Mouse (Mus musculus) midbrain, embryonic 13.5 days (tissue): ENCODE measurements around the gene Lsm14a. TPM values are rescaled to one million over a fixed set of nuclear protein-coding genes. Genes with fewer than 3 reads are reported as not detected.
A peak's percentile ranks its signal among the peaks of the same experiment; 100 is the strongest.

Experiments used
- ATAC-seq: fragments of 200-750 bp; cut with Nextera tagmentation; 2 replicates; pipeline ENCODE4 v1.8.0; 2017; ENCODE audit warnings: mild to moderate bottlenecking, moderate TSS enrichment, moderate library complexity
- H3K27ac ChIP-seq: fragments of 300-500 bp; sonication (generic); 2 replicates; pipeline ENCODE4 v1.5.1; 2015; ENCODE audit warnings: inconsistent platforms, mild to moderate bottlenecking, moderate library complexity
- H3K27me3 ChIP-seq: fragments of 300-500 bp; sonication (generic); 2 replicates; pipeline ENCODE4 v1.6.1; 2015; ENCODE audit warnings: mild to moderate bottlenecking, inconsistent platforms
- H3K36me3 ChIP-seq: fragments of 300-500 bp; sonication (generic); 2 replicates; pipeline ENCODE4 v1.6.1; 2015; ENCODE audit warnings: mild to moderate bottlenecking, inconsistent platforms
- H3K4me1 ChIP-seq: fragments of 300-500 bp; sonication (generic); replicated peaks from 2 replicates; pipeline ENCODE4 v1.6.1; 2015; ENCODE audit warnings: inconsistent platforms
- H3K4me2 ChIP-seq: fragments of 300-500 bp; sonication (generic); replicated peaks from 2 replicates; pipeline ENCODE4 v1.6.1; 2015; ENCODE audit warnings: moderate library complexity, mild to moderate bottlenecking, inconsistent platforms
- H3K4me3 ChIP-seq: fragments of 300-500 bp; sonication (generic); replicated peaks from 2 replicates; pipeline ENCODE4 v1.5.1; 2015; ENCODE audit warnings: mild to moderate bottlenecking, inconsistent platforms
- H3K9ac ChIP-seq: fragments of 300-500 bp; sonication (generic); replicated peaks from 2 replicates; pipeline ENCODE4 v1.6.1; 2015; ENCODE audit warnings: mild to moderate bottlenecking, inconsistent platforms
- H3K9me3 ChIP-seq: fragments of 300-500 bp; sonication (generic); 2 replicates; pipeline ENCODE4 v1.6.1; 2016; ENCODE audit warnings: mild to moderate bottlenecking, inconsistent platforms
- WGBS: fragments of 180-500 bp; shearing (Covaris S2); methylation state at CpG from one replicate; pipeline ENCODE4 v1.1.7; 2015; 5-methylcytosine and 5-hydroxymethylcytosine counted together
- polyA plus RNA-seq: library from polyadenylated mRNA; unstranded; fragments of >200 nt; fragmentation: Nextera tagmentation; extraction: Ambion mirVana; gene quantifications from 2 replicates; pipeline ENCODE4 v1.2.1, GENCODE M21; 2015

Gene Lsm14a
- 79.7 and 85.3 TPM in 2 replicates for polyA plus RNA-seq

DNA sequence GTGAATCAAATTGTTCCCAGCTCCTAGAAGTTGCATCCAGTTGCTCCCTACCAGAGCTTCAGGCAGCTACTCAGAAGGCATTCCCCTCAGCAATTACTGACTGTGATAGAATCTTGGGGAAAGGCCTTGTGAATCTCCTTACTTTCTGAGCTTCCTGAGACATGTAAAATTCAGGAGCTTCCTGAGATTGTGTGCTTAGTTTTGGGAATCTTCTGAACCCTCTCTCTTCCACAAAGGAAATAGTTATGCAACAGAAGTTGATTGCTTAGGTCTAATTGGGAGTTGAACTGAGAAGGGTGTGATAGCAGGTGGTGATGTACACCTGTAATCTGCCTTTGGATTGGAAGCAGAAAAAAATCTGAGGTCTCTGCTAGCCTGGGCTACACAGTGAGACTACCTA, at the start of gene Lsm14a:
Lsm14a (minus strand) TSS at position 101 of the 400 bp plus-strand sequence.
- H3K27me3 ChIP-seq, result no peaks in the 10 kb centered on the region
- H3K36me3 ChIP-seq, result no peaks in the 10 kb centered on the region
- no peak for ATAC-seq
- peaks cover 13% of the 10 kb centered on the region for H3K4me1 ChIP-seq
- no peak within 1 kb of the TSS for H3K4me3 ChIP-seq
- no peak within 1 kb of the TSS for H3K27ac ChIP-seq
- H3K4me2 ChIP-seq, result no peak within 1 kb of the TSS
- H3K9me3 ChIP-seq, result no peaks in the 10 kb centered on the region
- H3K9ac ChIP-seq, result no peak within 1 kb of the TSS

DNA sequence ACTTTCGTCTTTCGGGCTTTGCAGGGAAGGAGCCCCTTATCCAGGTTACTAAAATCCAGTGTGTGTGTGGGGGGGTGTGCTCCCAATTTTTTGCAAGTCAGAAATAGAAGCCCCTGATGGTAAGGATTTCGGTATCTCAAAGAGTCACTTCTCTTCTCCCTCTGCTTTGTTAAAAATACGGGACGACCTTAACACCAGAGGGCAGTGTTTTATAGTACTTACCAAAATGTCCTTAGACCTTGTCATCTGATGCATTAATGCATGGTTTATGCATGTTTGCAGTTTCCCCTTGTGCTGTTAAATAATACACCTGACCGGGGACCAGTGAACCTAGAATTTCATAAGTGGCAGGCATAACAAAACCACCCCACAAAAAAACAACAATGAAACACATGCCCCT, 45.8 kb upstream of the Lsm14a start:
- no peak overlapping the region for H3K4me3 ChIP-seq
- H3K27me3 ChIP-seq, result 0 out of 2 replicates have a peak, but pooled peaks cover 4% of the 10 kb centered on the region
- 38% methylated on average over 6 of the region's 6 CpGs for WGBS
- H3K4me1 ChIP-seq, result no peaks in the 10 kb centered on the region
- no peak for ATAC-seq
- no peaks in the 10 kb centered on the region for H3K36me3 ChIP-seq
- no peak overlapping the region for H3K4me2 ChIP-seq
- no peak overlapping the region for H3K9ac ChIP-seq
- no peak overlapping the region for H3K27ac ChIP-seq
- no peaks in the 10 kb centered on the region for H3K9me3 ChIP-seq

GRCm38 (mm10) chr7:34433597-34433996, 40.5 kb upstream of the Lsm14a start:
- no peaks in the 10 kb centered on the region for H3K9me3 ChIP-seq
- no peak overlapping the region for H3K4me3 ChIP-seq

GRCm38 (mm10) chr7:34421201-34421600, 28.1 kb upstream of the Lsm14a start:
- H3K9me3 ChIP-seq, result no peaks in the 10 kb centered on the region
- ATAC-seq, result no peak
- no peaks in the 10 kb centered on the region for H3K27me3 ChIP-seq
- no peak overlapping the region for H3K4me3 ChIP-seq
- 80% methylated on average over 2 of the region's 2 CpGs for WGBS
- no peaks in the 10 kb centered on the region for H3K36me3 ChIP-seq
- H3K9ac ChIP-seq, result no peak overlapping the region
- no peaks in the 10 kb centered on the region for H3K4me1 ChIP-seq
- H3K27ac ChIP-seq, result no peak overlapping the region
- H3K4me2 ChIP-seq, result no peak overlapping the region

More at GRCm38 (mm10) chr7:34433597-34433996, 40.5 kb upstream of the Lsm14a start:
- no peak overlapping the region for H3K27ac ChIP-seq
- no peak for ATAC-seq
- H3K4me1 ChIP-seq, result no peaks in the 10 kb centered on the region
- WGBS, result 92% methylated on average over 1 of the region's 1 CpGs
- no peak overlapping the region for H3K9ac ChIP-seq
- H3K27me3 ChIP-seq, result 0 out of 2 replicates have a peak, but pooled peaks cover 4% of the 10 kb centered on the region
- H3K4me2 ChIP-seq, result no peak overlapping the region
- H3K36me3 ChIP-seq, result no peaks in the 10 kb centered on the region

- Histone ChIP-seq H3K27me3 (no peaks in the 10 kb centered on the region), H3K4me3 (no peak overlapping the region), H3K4me1 (0 out of 2 replicates have a peak, but pooled peaks cover 3% of the 10 kb centered on the region), H3K9me3 (no peaks in the 10 kb centered on the region), H3K9ac (no peak overlapping the region), H3K4me2 (0 out of 2 replicates have a peak overlapping the region, but pooled peaks have one; percentile 27), H3K27ac (no peak overlapping the region), H3K36me3 (no peaks in the 10 kb centered on the region)
- 8% methylated on average over 8 of the region's 8 CpGs for WGBS
- peak; percentile 72 for ATAC-seq
Observed at GRCm38 (mm10) chr7:34407492-34407891, 14.4 kb upstream of the Lsm14a start.

DNA sequence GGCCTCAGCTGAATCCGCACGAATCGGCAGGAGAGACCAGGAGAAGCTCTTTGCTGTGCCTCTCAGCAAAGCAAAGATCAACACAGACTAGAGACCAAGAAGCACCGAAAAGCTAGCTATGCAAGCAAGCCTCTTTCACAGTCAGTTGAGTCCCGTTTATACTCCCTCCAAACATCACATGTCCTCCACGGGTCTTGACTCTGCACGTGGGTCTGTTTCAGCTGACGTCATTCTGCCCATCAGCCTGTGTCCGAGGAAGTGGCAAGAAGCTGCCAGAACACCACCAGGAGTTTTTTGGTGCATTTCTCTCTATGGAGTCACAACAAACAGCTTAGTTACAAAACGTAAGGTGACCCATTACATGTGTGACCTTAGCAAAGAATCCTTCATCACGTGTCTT, 10.8 kb upstream of the Lsm14a start:
- H3K4me2 ChIP-seq, result no peak overlapping the region
- 0 out of 2 replicates have a peak, but pooled peaks cover 3% of the 10 kb centered on the region for H3K4me1 ChIP-seq
- H3K9me3 ChIP-seq, result no peaks in the 10 kb centered on the region
- no peaks in the 10 kb centered on the region for H3K36me3 ChIP-seq
- no peak overlapping the region for H3K4me3 ChIP-seq
- ATAC-seq, result no peak
- no peaks in the 10 kb centered on the region for H3K27me3 ChIP-seq
- H3K27ac ChIP-seq, result no peak overlapping the region
- no peak overlapping the region for H3K9ac ChIP-seq
- WGBS, result 83% methylated on average over 11 of the region's 11 CpGs

DNA sequence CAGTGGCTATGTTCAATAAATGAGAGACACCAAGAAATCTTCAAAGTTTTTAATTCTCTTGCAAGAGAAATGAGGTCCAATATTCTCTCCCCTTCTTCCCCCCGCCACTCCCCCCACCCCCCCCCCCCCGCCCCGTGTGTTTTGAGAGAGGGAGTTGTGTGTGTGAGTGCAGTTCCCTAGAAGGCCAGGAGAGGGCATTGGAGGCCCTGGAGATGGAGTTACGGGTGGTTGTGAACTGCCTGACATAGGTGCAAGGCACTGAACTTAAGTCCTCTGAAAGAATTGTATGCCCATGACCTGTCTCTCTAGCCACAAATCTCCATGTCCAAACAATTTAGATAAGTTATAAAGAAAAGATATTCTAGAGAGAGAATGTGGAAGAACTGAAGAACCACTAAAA, 7.0 kb upstream of the Lsm14a start:
- Histone ChIP-seq H3K4me2 (no peak overlapping the region), H3K27me3 (no peaks in the 10 kb centered on the region), H3K36me3 (no peaks in the 10 kb centered on the region), H3K9ac (no peak overlapping the region), H3K27ac (no peak overlapping the region), H3K4me1 (no peaks in the 10 kb centered on the region), H3K4me3 (no peak overlapping the region), H3K9me3 (no peaks in the 10 kb centered on the region)
- ATAC-seq, result no peak
- WGBS, result 52% methylated on average over 4 of the region's 4 CpGs

DNA sequence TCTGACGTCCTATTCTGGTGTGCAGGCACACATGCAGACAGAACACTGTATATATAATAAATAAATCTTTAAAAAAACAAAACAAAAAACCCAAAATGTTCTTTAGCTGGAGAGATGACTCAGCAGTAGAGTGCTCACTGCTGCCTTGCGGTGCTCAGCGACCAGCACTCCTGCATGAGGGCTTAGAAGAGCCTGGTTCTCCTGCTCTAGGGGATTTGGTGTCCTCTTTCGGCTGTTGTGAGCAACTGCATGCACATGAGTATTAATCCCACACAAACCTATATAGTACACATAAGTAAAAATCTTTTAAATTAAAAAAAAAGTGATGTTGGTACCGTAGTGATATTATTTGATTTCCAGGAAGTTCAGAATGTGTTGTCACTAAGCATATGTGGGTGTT, 5.7 kb upstream of the Lsm14a start:
- Histone ChIP-seq H3K9ac (no peak overlapping the region), H3K4me2 (no peak overlapping the region), H3K4me3 (no peak overlapping the region), H3K27ac (no peak overlapping the region), H3K4me1 (no peaks in the 10 kb centered on the region), H3K9me3 (no peaks in the 10 kb centered on the region), H3K36me3 (no peaks in the 10 kb centered on the region), H3K27me3 (no peaks in the 10 kb centered on the region)
- no peak for ATAC-seq
- whole genome bisulfite sequencing, result 79% methylated on average over 5 of the region's 5 CpGs

DNA sequence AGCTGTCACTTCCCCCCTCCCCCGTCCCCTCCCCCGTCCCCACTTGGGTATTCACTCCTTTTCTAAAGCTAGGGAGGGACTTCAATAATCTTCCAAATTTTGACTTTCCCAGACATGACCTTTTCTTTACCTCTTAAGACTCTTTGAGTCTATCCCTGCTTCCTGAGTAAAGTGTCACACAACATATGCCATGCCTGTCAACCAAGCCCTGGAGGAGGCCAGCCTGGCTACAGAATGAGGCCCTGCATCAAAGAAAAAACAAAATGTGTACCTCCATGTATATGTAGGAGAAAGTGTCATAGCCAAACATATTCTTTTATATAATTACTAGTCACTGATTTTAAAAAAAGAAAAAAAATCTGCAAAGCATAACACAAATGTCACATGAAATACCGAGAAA, 3.7 kb upstream of the Lsm14a start:
- Histone ChIP-seq H3K9ac (no peak overlapping the region), H3K4me1 (no peaks in the 10 kb centered on the region), H3K4me2 (no peak overlapping the region), H3K27me3 (no peaks in the 10 kb centered on the region), H3K4me3 (no peak overlapping the region), H3K27ac (no peak overlapping the region), H3K36me3 (no peaks in the 10 kb centered on the region), H3K9me3 (no peaks in the 10 kb centered on the region)
- 88% methylated on average over 3 of the region's 3 CpGs for WGBS
- no peak for ATAC-seq

GRCm38 (mm10) chr7:34395761-34396160, 2.6 kb upstream of the Lsm14a start:
- no peak for ATAC-seq
- Histone ChIP-seq H3K9ac (no peak overlapping the region), H3K4me2 (no peak overlapping the region), H3K4me1 (peaks cover 4% of the 10 kb centered on the region), H3K27me3 (no peaks in the 10 kb centered on the region), H3K9me3 (no peaks in the 10 kb centered on the region), H3K27ac (no peak overlapping the region), H3K4me3 (no peak overlapping the region), H3K36me3 (no peaks in the 10 kb centered on the region)
- WGBS, result 79% methylated on average over 6 of the region's 6 CpGs

GRCm38 (mm10) chr7:34394636-34395035, 1.5 kb upstream of the Lsm14a start:
- WGBS, result 77% methylated on average over 5 of the region's 5 CpGs
- Histone ChIP-seq H3K4me3 (no peak overlapping the region), H3K36me3 (no peaks in the 10 kb centered on the region), H3K27ac (no peak overlapping the region), H3K4me1 (peaks cover 11% of the 10 kb centered on the region), H3K4me2 (no peak overlapping the region), H3K9me3 (no peaks in the 10 kb centered on the region), H3K27me3 (no peaks in the 10 kb centered on the region), H3K9ac (no peak overlapping the region)
- ATAC-seq, result no peak

DNA sequence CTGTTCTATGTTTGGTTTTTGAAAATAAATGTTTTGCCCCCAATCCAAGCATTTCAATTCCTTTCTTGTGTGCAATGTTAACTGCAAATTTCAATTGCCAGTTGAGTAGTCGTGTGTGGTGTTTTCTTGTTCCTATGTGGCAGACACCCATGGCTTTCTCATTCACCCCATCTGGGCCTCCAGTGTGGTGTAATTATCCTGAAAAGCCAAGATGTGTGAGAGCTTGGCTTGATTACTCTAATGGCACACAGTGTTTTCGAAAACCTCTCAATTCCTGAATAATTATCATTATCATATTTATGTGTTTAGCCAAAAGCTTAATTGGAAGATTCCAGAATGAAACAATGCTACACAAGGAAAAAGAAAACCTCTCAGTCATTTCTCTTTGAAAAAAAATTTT, 976 bp upstream of the Lsm14a start:
- H3K27me3 ChIP-seq, result no peaks in the 10 kb centered on the region
- no peak overlapping the region for H3K27ac ChIP-seq
- H3K4me1 ChIP-seq, result peaks cover 11% of the 10 kb centered on the region
- no peaks in the 10 kb centered on the region for H3K9me3 ChIP-seq
- ATAC-seq, result no peak
- no peak overlapping the region for H3K4me3 ChIP-seq
- WGBS, result 78% methylated on average over 2 of the region's 2 CpGs
- H3K4me2 ChIP-seq, result no peak overlapping the region
- no peaks in the 10 kb centered on the region for H3K36me3 ChIP-seq
- no peak overlapping the region for H3K9ac ChIP-seq

- whole genome bisulfite sequencing, result 66% methylated on average over 4 of the region's 4 CpGs
- Histone ChIP-seq H3K9me3 (no peaks in the 10 kb centered on the region), H3K27ac (no peak overlapping the region), H3K4me3 (no peak overlapping the region), H3K4me1 (peaks cover 22% of the 10 kb centered on the region), H3K4me2 (no peak overlapping the region), H3K9ac (no peak overlapping the region), H3K36me3 (no peaks in the 10 kb centered on the region), H3K27me3 (no peaks in the 10 kb centered on the region)
- ATAC-seq, result no peak
Observed at GRCm38 (mm10) chr7:34392335-34392734, 780 bp downstream of the Lsm14a start.
